Comparison of ENCODE assay signal across 12 mouse cellular contexts in the genomic region with DNA sequence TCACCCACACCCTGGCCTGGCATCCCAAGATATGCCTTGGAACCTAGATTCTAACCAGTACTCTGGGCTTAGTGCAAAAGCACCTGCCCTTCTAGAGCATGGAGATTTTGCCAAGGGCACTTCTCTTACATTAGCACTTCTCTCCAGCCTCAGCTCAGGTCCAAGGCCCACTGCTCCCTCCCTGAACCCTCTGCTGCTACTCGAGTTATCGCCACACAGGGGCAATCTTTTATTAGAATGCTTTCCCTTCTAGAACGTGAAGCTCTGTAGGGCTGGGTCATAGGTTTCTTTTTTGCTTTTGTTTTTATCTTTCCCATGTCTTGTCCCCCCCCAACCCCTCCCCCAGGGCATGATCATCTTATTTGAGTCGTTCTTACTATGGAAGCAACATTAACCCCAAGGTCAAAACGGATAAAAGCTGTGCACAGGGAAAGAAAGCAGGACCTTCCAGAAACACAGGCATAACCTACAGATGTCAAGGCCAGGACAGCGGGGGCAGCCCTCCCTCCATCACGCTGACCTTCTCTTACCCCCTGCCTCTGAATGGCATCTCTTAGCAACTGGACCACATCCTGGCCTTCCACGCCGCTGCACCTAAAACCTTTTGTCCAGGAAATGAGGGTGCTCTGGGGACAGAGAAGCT. TPM values are rescaled to one million over a fixed set of nuclear protein-coding genes. Genes with fewer than 3 reads are reported as not detected.
A peak's percentile ranks its signal among the peaks of the same experiment; 100 is the strongest.
DNase-seq lines count a peak whose midpoint lies in the region; ATAC-seq and TF ChIP-seq lines count a peak whose summit lies in the region.
"Had no signal": no experiment of that assay in that cellular context is flagged by ENCODE, and none has a peak within 500 bp of the region (broad histone marks: within the 10 kb centered on the region; RNA-seq: fewer than 3 reads in every experiment).

No protein-coding gene starts in this region.

- H3K27ac ChIP-seq in kidney, postnatal 0 days = no peak overlapping the region
- H3K27ac ChIP-seq in kidney, embryonic 15.5 days = no peak overlapping the region
- H3K27ac ChIP-seq: stomach, embryonic 15.5 days had no signal

- WGBS in kidney, postnatal 0 days = 15% methylated on average over 9 of the region's 9 CpGs
- whole genome bisulfite sequencing in kidney, embryonic 15.5 days = 21% methylated on average over 9 of the region's 9 CpGs

- peak; percentile 49 for DNase-seq in adrenal gland, postnatal 14 days
- DNase-seq in adrenal gland, adult 18-20 months (ENCODE audit: low spot score in 2 of 2) = no peak
- DNase-seq in kidney, postnatal 0 days (ENCODE audit: low spot score) = peak; percentile 32
- peak; percentile 35 for DNase-seq in A20 (ENCODE audit: low read depth, low spot score)
- DNase-seq in embryo, embryonic 11 days = peak; percentile 54
- DNase-seq in Muller cell, postnatal 12 days (ENCODE audit: inconsistent ontology term) = no peak
- no peak for DNase-seq in thymus, postnatal 0 days (ENCODE audit: low spot score)
- DNase-seq: cerebellum, adult 11-12 months; heart, postnatal 4 days had no signal

- H3K4me3 ChIP-seq in kidney, postnatal 0 days (replicated peaks; ENCODE audit: low read depth, low read length) = no peak overlapping the region
- no peak overlapping the region for H3K4me3 ChIP-seq in kidney, embryonic 15.5 days (replicated peaks)
- H3K4me3 ChIP-seq: megakaryocyte, embryonic 14.5 days; stomach, embryonic 15.5 days had no signal

- H3K4me2 ChIP-seq in kidney, postnatal 0 days (ENCODE audit: low read length) = no peak overlapping the region
- H3K4me2 ChIP-seq in kidney, embryonic 15.5 days = no peak overlapping the region
- H3K4me2 ChIP-seq: stomach, embryonic 15.5 days had no signal

- no peak for ATAC-seq in kidney, postnatal 0 days (replicated peaks; ENCODE audit: low FRiP score, low read depth)
- ATAC-seq in kidney, embryonic 15.5 days (replicated peaks; ENCODE audit: low FRiP score) = no peak

- no peak overlapping the region for H3K9ac ChIP-seq in kidney, postnatal 0 days (ENCODE audit: low read depth, low read length)
- H3K9ac ChIP-seq in kidney, embryonic 15.5 days = no peak overlapping the region
- H3K9ac ChIP-seq: stomach, embryonic 15.5 days had no signal

- H3K9me3 ChIP-seq in kidney, postnatal 0 days (replicated peaks; ENCODE audit: low read length) = no peaks in the 10 kb centered on the region
- H3K9me3 ChIP-seq in kidney, embryonic 15.5 days (replicated peaks) = no peaks in the 10 kb centered on the region
- H3K9me3 ChIP-seq: megakaryocyte, embryonic 14.5 days; stomach, embryonic 15.5 days had no signal

- TF ChIP-seq CTCF in kidney, postnatal 0 days (IDR thresholded peaks at IDR 0.05; ENCODE audit: low read depth) = peak; percentile 46; the same call in 1 of the 2 replicates

- H3K27me3 ChIP-seq in kidney, postnatal 0 days (ENCODE audit: insufficient read depth, low read length) = no peaks in the 10 kb centered on the region
- H3K27me3 ChIP-seq in kidney, embryonic 15.5 days = peaks cover 17% of the 10 kb centered on the region
- H3K27me3 ChIP-seq: stomach, embryonic 15.5 days had no signal

- H3K36me3 ChIP-seq in kidney, postnatal 0 days (ENCODE audit: insufficient read depth, low read length) = no peaks in the 10 kb centered on the region
- H3K36me3 ChIP-seq in kidney, embryonic 15.5 days = no peaks in the 10 kb centered on the region
- H3K36me3 ChIP-seq: stomach, embryonic 15.5 days had no signal

- H3K4me1 ChIP-seq in kidney, postnatal 0 days (replicated peaks; ENCODE audit: insufficient read depth, low read length) = no peaks in the 10 kb centered on the region
- H3K4me1 ChIP-seq in kidney, embryonic 15.5 days = peaks cover 10% of the 10 kb centered on the region

RNA-seq across cellular contexts. Expression of a gene that starts 7.4 kb away (rescaled TPM):
- 1.3 and 1.8 TPM in 2 replicates for total RNA-seq in adrenal gland, postnatal 14 days (2021)
- 1 to 10 TPM; 1.1 to 2.6 TPM for total RNA-seq in adrenal gland, adult 18-20 months (2021)
- 0.61 and 0.85 TPM in 2 replicates for polyA plus RNA-seq in kidney, postnatal 0 days (2015; fragmentation: Nextera tagmentation; extraction: Ambion mirVana)
- 0.77 and 0.91 TPM in 2 replicates for polyA plus RNA-seq in kidney, embryonic 15.5 days (2015; fragmentation: Nextera tagmentation; extraction: Ambion mirVana)
- 0.81 and 0.96 TPM in 2 replicates for polyA plus RNA-seq in thymus, postnatal 0 days (2015; fragmentation: Nextera tagmentation; extraction: Ambion mirVana)

Comparison
In these comparisons a context has a peak if more than half of its experiments do, and no peak if none do; other contexts are left out.
1. DNase-seq: peak in adrenal gland, postnatal 14 days (single experiment), kidney, postnatal 0 days (single experiment), A20 (single experiment) and embryo, embryonic 11 days (single experiment); none in adrenal gland, adult 18-20 months (0 of 2), Muller cell, postnatal 12 days (single experiment) and thymus, postnatal 0 days (single experiment).